Mouse (Mus musculus) neural tube, embryonic 14.5 days (tissue): ENCODE measurements around the gene Pim3. TPM values are rescaled to one million over a fixed set of nuclear protein-coding genes. Genes with fewer than 3 reads are reported as not detected.

Source experiments
- ATAC-seq: fragments of 200-750 bp; cut with Nextera tagmentation; 2 replicates; pipeline ENCODE4 v1.8.0; 2017; ENCODE audit warnings: low read depth, mild to moderate bottlenecking, moderate TSS enrichment, moderate library complexity
- H3K27ac ChIP-seq: fragments of 300-500 bp; sonication (generic); 2 replicates; pipeline ENCODE4 v1.5.1; 2014; ENCODE audit warnings: low read depth, mild to moderate bottlenecking, control low read depth, low read length, moderate library complexity, mixed read lengths
- H3K27me3 ChIP-seq: fragments of 300-500 bp; sonication (generic); 2 replicates; pipeline ENCODE4 v1.6.1; 2014; ENCODE audit warnings: low read length; ENCODE audit not compliant: control insufficient read depth, insufficient read depth
- H3K36me3 ChIP-seq: fragments of 300-500 bp; sonication (generic); 2 replicates; pipeline ENCODE4 v1.6.1; 2014; ENCODE audit warnings: low read length, mixed read lengths; ENCODE audit not compliant: control insufficient read depth, insufficient read depth
- H3K4me1 ChIP-seq: fragments of 300-500 bp; sonication (generic); 2 replicates; pipeline ENCODE4 v1.6.1; 2014; ENCODE audit warnings: low read length; ENCODE audit not compliant: control insufficient read depth, insufficient read depth
- H3K4me2 ChIP-seq: fragments of 300-500 bp; sonication (generic); 2 replicates; pipeline ENCODE4 v1.6.1; 2014; ENCODE audit warnings: mild to moderate bottlenecking, low read depth, low read length, control low read depth
- H3K4me3 ChIP-seq: fragments of 300-500 bp; sonication (generic); 2 replicates; pipeline ENCODE4 v1.5.1; 2014; ENCODE audit warnings: low read depth, low read length, control low read depth, mixed read lengths
- H3K9ac ChIP-seq: fragments of 300-500 bp; sonication (generic); replicated peaks from 2 replicates; pipeline ENCODE4 v1.6.1; 2014; ENCODE audit warnings: low read depth, mild to moderate bottlenecking, control low read depth, low read length, mixed read lengths
- H3K9me3 ChIP-seq: fragments of 300-500 bp; sonication (generic); 2 replicates; pipeline ENCODE4 v1.6.1; 2016; ENCODE audit warnings: low read length; ENCODE audit not compliant: control insufficient read depth
- WGBS: fragments of 180-500 bp; shearing (Covaris S2); extraction: QIAGEN DNeasy Blood & Tissue Kit; methylation state at CpG from one replicate; pipeline ENCODE4 v1.1.7; 2014; 5-methylcytosine and 5-hydroxymethylcytosine counted together
- polyA plus RNA-seq: library from polyadenylated mRNA; unstranded; fragments of >200 nt; fragmentation: Nextera tagmentation; extraction: Ambion mirVana; gene quantifications from 2 replicates; pipeline ENCODE4 v1.2.1, GENCODE M21; 2014

Pim3 gene
- polyA plus RNA-seq, 1 experiment from 2014 or later, result 45.7 TPM

DNA sequence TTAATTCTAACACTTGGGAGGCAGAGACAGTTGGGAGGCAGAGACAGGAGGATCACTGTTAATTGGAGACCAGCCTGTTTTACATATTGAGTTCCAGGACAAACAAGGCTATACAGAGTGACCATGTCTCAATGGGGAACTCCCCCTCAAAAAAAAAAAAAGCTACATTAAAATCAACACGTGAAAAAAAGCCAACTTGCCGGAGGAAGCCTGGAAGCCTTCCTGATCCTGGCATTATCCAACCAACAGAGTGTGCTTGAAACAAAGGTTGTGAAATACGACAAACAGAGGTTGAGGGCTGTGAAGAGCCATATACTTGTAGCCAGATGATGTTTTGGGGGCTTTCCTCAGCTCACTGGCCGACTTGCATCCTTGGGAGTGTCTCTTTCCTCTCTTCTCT, 20.9 kb downstream of the Pim3 start:
- H3K36me3 ChIP-seq, result no peaks in the 10 kb centered on the region
- ATAC-seq, result no peak
- no peak overlapping the region for H3K27ac ChIP-seq
- H3K4me2 ChIP-seq, result no peak overlapping the region
- no peaks in the 10 kb centered on the region for H3K9me3 ChIP-seq
- 67% methylated on average over 4 of the region's 4 CpGs for WGBS
- no peaks in the 10 kb centered on the region for H3K4me1 ChIP-seq
- H3K4me3 ChIP-seq, result no peak overlapping the region
- no peaks in the 10 kb centered on the region for H3K27me3 ChIP-seq
- H3K9ac ChIP-seq, result no peak overlapping the region

DNA sequence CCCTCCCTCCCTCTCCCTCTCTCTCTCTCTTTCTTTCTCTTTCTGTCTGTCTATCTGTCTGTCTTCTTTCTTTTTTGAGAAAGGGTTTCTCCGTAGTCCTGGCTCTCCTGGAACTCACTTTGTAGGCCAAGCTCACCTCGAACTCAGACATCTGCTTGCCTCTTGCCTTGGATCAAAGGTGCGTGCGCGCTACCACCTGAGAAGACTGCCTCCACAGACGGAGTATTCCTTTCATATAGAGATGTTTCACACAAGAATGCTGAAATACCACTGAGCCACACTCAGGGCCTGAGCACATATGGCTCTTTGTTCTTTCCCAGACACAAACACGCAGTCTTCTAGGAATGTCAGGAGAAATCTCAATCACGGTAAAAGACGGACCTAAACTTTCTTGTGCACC, 21.4 kb downstream of the Pim3 start:
- Histone ChIP-seq H3K27ac (no peak overlapping the region), H3K9me3 (no peaks in the 10 kb centered on the region), H3K4me3 (no peak overlapping the region), H3K36me3 (no peaks in the 10 kb centered on the region), H3K4me1 (no peaks in the 10 kb centered on the region), H3K9ac (no peak overlapping the region), H3K27me3 (no peaks in the 10 kb centered on the region), H3K4me2 (no peak overlapping the region)
- WGBS, result 90% methylated on average over 9 of the region's 9 CpGs
- no peak for ATAC-seq

DNA sequence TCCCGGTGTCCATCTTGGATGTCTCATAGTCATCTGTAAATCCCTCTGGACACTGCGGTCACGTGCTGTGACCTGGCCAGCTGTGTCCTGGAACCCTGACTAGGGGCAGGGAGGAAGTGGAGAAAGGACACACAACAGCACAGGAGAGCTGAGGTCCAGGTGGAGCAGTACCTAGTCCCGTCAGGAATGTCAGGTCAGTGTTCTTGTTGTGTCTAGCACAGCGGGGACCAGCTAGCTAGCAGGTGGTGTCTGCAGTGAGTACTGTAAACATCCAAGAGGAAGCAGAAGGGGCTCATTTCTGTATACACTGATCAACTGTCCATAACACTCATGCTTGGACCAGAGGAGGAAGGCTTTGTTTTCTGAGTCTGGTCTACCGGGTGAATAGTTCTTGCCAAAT, 23.4 kb downstream of the Pim3 start:
- WGBS, result 78% methylated on average over 6 of the region's 6 CpGs
- no peaks in the 10 kb centered on the region for H3K4me1 ChIP-seq
- no peak overlapping the region for H3K9ac ChIP-seq
- no peaks in the 10 kb centered on the region for H3K27me3 ChIP-seq
- no peaks in the 10 kb centered on the region for H3K9me3 ChIP-seq
- no peaks in the 10 kb centered on the region for H3K36me3 ChIP-seq
- no peak overlapping the region for H3K27ac ChIP-seq
- H3K4me3 ChIP-seq, result no peak overlapping the region
- ATAC-seq, result no peak
- H3K4me2 ChIP-seq, result no peak overlapping the region

DNA sequence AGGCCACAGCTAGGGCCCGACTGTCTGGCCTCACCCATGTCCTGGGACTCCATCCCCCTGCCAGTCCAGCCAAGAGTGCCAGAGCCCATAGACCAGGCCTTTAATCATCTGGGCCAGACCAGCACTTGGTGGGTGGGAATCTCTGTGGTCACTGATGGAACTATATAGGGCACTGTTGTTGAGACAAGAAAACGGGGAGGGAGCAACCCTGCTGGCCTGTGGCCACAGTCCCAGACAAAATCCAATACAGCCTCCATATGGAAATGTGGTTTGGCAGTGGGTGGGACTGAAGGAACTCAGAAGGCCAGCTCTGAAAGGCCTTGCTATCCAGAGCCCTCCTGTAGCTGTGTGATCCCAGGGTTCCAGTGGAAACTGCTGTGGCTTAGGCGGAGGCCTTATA, 27.0 kb downstream of the Pim3 start:
- Histone ChIP-seq H3K27me3 (no peaks in the 10 kb centered on the region), H3K9me3 (no peaks in the 10 kb centered on the region), H3K27ac (no peak overlapping the region), H3K9ac (no peak overlapping the region), H3K4me2 (no peak overlapping the region), H3K4me3 (no peak overlapping the region), H3K36me3 (no peaks in the 10 kb centered on the region), H3K4me1 (0 out of 2 replicates have a peak, but pooled peaks cover 3% of the 10 kb centered on the region)
- no peak for ATAC-seq
- 79% methylated on average over 3 of the region's 3 CpGs for WGBS

DNA sequence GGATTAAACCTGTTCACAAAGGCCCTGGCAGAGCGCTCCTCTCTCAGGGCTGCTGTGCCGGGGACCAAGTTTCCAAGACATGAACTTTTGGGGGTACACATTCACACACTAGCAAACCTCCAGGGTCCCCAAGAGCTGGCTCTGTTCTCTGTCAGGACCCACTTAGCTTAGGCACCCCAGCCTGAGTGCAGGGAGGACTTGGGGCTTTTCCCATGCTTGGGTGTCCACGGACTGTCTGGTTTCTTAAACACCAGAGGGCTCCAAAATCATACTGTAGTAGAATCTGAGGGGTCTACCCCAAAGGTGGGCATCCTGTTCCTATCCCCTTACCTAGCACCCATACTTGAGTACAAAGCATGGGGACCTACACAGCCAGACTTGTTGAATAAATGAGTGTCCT, 28.0 kb downstream of the Pim3 start:
- H3K4me3 ChIP-seq, result no peak overlapping the region; the same call in 1 of the 2 replicates
- no peaks in the 10 kb centered on the region for H3K36me3 ChIP-seq
- ATAC-seq, result no peak
- no peaks in the 10 kb centered on the region for H3K27me3 ChIP-seq
- no peak overlapping the region for H3K9ac ChIP-seq
- no peak overlapping the region for H3K27ac ChIP-seq
- WGBS, result 83% methylated on average over 3 of the region's 3 CpGs
- peak overlapping the region; percentile 87; the same call in 1 of the 2 replicates for H3K4me2 ChIP-seq
- no peaks in the 10 kb centered on the region for H3K9me3 ChIP-seq
- H3K4me1 ChIP-seq, result 0 out of 2 replicates have a peak, but pooled peaks cover 3% of the 10 kb centered on the region

DNA sequence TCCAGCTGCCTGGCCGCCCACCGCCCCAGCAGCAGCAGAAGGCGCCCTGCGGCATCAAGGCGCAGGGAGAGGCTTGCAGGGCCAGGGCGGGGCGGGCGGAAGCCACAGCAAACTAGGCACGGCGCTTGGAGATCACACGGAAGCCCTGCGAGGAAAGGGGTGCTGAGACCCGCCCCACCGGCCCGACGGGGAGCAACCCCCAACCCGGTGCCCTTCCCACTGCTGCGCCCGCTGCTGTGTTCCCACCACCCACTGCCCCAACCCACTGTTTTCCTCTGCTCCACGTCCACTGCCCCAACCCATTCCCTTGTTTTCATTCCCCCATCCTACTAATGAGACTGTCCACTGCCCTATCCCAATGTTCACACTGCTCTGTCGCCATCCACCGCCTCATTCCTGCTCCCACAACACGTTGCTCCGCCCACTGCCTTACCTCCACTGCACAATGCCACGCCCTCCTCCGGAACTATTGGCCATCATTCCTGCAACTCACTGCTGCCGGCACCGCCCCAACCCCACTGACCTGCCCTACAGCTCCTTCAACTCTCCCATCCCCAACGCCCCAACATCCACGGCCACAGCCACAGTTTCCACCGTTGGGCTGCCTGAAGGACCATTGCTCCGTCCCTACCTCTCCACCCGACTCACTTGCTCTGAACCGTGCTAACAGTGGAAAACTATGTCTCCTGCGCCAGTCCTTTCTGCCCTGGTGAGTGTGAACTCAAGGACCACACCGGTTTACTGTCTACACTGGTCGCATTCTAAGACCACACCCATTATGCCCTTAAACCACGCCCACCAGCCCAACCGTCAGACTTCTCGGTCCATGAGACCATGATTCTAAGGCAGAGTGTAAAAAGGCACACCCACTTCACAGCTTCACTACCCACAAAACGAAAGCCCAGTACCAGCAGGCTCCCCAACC, 29.0 kb downstream of the Pim3 start:
- H3K4me1 ChIP-seq, result 0 out of 2 replicates have a peak, but pooled peaks cover 3% of the 10 kb centered on the region

DNA sequence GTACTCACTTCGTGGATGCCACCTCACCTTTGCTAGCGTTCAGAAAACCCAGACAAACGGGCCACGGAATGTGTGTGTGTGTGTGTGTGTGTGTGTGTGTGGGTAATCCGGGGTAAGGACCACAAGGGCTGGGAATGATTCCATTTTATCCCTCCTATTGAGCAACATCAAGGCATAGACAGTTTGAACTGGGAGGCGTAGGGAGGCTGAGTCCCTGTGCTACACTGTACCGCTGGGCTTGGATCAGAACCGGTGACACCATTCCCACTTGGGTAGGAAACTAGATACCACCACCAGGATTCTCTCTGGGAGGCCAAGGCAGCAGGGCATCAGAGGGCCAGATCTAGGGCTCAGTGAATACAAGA, 29.7 kb downstream of the Pim3 start:
- Histone ChIP-seq H3K4me1 (0 out of 2 replicates have a peak, but pooled peaks cover 3% of the 10 kb centered on the region), H3K4me3 (no peak overlapping the region), H3K36me3 (no peaks in the 10 kb centered on the region), H3K4me2 (peak overlapping the region; percentile 87), H3K27ac (no peak overlapping the region), H3K9ac (no peak overlapping the region), H3K27me3 (no peaks in the 10 kb centered on the region), H3K9me3 (no peaks in the 10 kb centered on the region)
- 68% methylated on average over 8 of the region's 8 CpGs for WGBS
- ATAC-seq, result no peak

More for the DNA sequence above, 29.0 kb downstream of the Pim3 start:
- peak overlapping the region; percentile 60 for H3K9ac ChIP-seq
- ATAC-seq, result peak; percentile 93
- H3K27ac ChIP-seq, result no peak overlapping the region
- H3K36me3 ChIP-seq, result no peaks in the 10 kb centered on the region
- peak overlapping the region; percentile 87 for H3K4me2 ChIP-seq
- peak overlapping the region; percentile 40 for H3K4me3 ChIP-seq
- no peaks in the 10 kb centered on the region for H3K9me3 ChIP-seq
- 3% methylated on average over 37 of the region's 41 CpGs for WGBS
- no peaks in the 10 kb centered on the region for H3K27me3 ChIP-seq

DNA sequence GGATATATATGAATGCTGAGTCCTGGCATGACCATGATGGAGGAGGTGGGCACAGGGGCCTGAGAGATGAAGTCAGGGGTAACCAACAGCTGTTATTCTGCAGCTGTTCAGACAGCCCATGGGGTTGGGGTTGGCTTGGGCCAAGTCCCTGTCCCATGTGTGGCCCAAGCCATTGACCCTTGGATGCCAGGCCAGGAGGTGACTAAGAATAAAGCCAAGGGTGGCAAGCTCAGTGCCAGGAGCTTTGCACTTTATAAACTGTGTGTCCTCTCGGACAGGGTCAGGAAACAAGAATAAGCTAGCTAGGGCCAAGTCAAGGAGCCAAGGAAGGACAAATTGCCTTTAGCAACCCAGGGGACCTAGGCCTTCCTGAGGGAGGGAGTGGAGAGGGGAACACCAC, 30.3 kb downstream of the Pim3 start:
- no peak overlapping the region for H3K9ac ChIP-seq
- 77% methylated on average over 1 of the region's 1 CpGs for WGBS
- H3K4me1 ChIP-seq, result 0 out of 2 replicates have a peak, but pooled peaks cover 3% of the 10 kb centered on the region
- ATAC-seq, result no peak
- H3K36me3 ChIP-seq, result no peaks in the 10 kb centered on the region
- H3K4me3 ChIP-seq, result no peak overlapping the region
- H3K27ac ChIP-seq, result no peak overlapping the region
- no peaks in the 10 kb centered on the region for H3K27me3 ChIP-seq
- no peaks in the 10 kb centered on the region for H3K9me3 ChIP-seq
- no peak overlapping the region for H3K4me2 ChIP-seq

DNA sequence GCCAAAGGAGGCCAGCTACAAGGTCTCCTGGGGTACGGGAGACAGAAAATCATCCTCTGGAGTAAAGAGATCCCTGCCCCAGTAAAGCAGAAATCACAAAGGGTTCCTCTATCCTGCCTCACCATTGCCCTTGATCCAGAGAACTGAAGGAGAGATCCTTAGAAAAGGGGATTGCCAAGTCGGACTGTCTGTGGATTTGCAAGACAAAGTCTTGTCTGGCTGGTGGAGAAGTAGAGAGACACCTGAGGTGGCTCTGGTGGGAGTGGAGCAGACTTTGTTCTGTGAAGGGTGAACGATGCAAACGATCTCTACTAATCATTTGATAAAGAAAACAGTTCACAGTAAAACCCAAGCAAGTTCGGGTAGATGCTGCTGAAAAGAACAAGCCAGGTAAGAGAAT, 30.9 kb downstream of the Pim3 start:
- Histone ChIP-seq H3K4me3 (no peak overlapping the region), H3K4me1 (0 out of 2 replicates have a peak, but pooled peaks cover 3% of the 10 kb centered on the region), H3K4me2 (no peak overlapping the region), H3K27me3 (no peaks in the 10 kb centered on the region), H3K9me3 (no peaks in the 10 kb centered on the region), H3K36me3 (no peaks in the 10 kb centered on the region), H3K9ac (no peak overlapping the region), H3K27ac (no peak overlapping the region)
- ATAC-seq, result no peak
- 80% methylated on average over 5 of the region's 5 CpGs for WGBS
